Mouse (Mus musculus) embryonic facial prominence, embryonic 12.5 days (tissue): ENCODE measurements at regions not wholly inside any gene's neighbourhood (a gene's known extent, or its start where the extent isn't known, plus 50 kb on each side); places are given as distances from the start of the nearest gene placed in this dataset.
"Not testable (repeated sequence)": the region's sequence is repeated elsewhere in the genome, so short reads cannot be mapped to it uniquely, and the experiment has no call there.

ENCODE experiments used
- ATAC-seq: fragments of 200-750 bp; cut with Nextera tagmentation; 2 replicates; pipeline ENCODE4 v1.8.0; 2017; ENCODE audit not compliant: insufficient number of reproducible peaks, insufficient read depth, low FRiP score, low TSS enrichment
- H3K27ac ChIP-seq: fragments of 300-500 bp; sonication (generic); 2 replicates; pipeline ENCODE4 v1.5.1; 2016; ENCODE audit warnings: mild to moderate bottlenecking
- H3K27me3 ChIP-seq: fragments of 300-500 bp; sonication (generic); 2 replicates; pipeline ENCODE4 v1.6.1; 2016; ENCODE audit warnings: mild to moderate bottlenecking, moderate library complexity
- H3K36me3 ChIP-seq: fragments of 300-500 bp; sonication (generic); 2 replicates; pipeline ENCODE4 v1.6.1; 2016; ENCODE audit warnings: mild to moderate bottlenecking
- H3K4me1 ChIP-seq: fragments of 300-500 bp; sonication (generic); 2 replicates; pipeline ENCODE4 v1.6.1; 2016
- H3K4me2 ChIP-seq: fragments of 300-500 bp; sonication (generic); replicated peaks from 2 replicates; pipeline ENCODE4 v1.6.1; 2016; ENCODE audit warnings: mild to moderate bottlenecking, moderate library complexity
- H3K4me3 ChIP-seq: fragments of 300-500 bp; sonication (generic); 2 replicates; pipeline ENCODE4 v1.5.1; 2016; ENCODE audit warnings: mild to moderate bottlenecking
- H3K9ac ChIP-seq: fragments of 300-500 bp; sonication (generic); 2 replicates; pipeline ENCODE4 v1.6.1; 2016; ENCODE audit warnings: mild to moderate bottlenecking, moderate library complexity
- H3K9me3 ChIP-seq: fragments of 300-500 bp; sonication (generic); 2 replicates; pipeline ENCODE4 v1.6.1; 2016; ENCODE audit warnings: mild to moderate bottlenecking, moderate library complexity
- WGBS: fragments of 180-500 bp; shearing (Covaris S2); methylation state at CpG from one replicate; pipeline ENCODE4 v1.1.7; 2016; 5-methylcytosine and 5-hydroxymethylcytosine counted together

DNA sequence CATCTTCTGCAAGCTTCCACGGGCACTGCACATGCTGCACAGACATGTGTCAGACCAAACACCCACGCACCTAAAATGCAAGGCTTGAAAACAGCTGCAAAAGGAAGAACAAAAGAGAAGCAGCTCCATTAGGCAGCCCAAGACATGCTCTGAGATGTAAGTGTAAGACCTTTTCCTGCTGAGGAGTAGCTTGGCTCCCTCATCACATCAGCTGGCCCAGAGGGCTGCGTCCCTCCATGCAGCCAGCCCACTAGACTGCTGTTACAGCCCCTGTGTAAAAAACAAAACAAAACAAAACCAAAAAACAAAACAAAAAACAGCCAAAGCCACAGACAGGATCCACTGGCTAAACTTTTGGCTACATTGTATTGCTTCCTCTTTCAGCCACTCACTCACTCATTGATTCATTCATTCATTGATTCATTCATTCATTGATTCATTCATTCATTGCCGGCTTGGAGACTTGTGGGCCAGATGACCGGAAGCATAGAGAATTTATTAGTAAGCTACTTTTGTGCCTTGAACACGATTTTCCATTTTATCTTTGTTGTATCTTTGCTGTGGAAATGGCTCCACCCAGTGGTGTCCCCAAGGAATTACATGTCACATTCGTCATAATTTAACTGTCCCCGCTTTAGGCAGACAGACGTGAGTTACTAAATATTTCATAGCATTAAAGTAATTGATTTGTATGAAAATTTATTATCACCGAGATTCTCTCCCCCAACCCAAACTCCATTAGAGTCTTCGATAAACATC is 133.7 kb upstream of the Dapk1 start:
- Histone ChIP-seq H3K4me2 (no peak overlapping the region), H3K4me1 (0 out of 2 replicates have a peak, but pooled peaks cover 4% of the 10 kb centered on the region), H3K27me3 (no peaks in the 10 kb centered on the region), H3K27ac (peak overlapping the region; percentile 60), H3K4me3 (no peak overlapping the region), H3K9ac (no peak overlapping the region), H3K36me3 (no peaks in the 10 kb centered on the region), H3K9me3 (no peaks in the 10 kb centered on the region)
- WGBS, result 15% methylated on average over 11 of the region's 11 CpGs
- ATAC-seq, result no peak

DNA sequence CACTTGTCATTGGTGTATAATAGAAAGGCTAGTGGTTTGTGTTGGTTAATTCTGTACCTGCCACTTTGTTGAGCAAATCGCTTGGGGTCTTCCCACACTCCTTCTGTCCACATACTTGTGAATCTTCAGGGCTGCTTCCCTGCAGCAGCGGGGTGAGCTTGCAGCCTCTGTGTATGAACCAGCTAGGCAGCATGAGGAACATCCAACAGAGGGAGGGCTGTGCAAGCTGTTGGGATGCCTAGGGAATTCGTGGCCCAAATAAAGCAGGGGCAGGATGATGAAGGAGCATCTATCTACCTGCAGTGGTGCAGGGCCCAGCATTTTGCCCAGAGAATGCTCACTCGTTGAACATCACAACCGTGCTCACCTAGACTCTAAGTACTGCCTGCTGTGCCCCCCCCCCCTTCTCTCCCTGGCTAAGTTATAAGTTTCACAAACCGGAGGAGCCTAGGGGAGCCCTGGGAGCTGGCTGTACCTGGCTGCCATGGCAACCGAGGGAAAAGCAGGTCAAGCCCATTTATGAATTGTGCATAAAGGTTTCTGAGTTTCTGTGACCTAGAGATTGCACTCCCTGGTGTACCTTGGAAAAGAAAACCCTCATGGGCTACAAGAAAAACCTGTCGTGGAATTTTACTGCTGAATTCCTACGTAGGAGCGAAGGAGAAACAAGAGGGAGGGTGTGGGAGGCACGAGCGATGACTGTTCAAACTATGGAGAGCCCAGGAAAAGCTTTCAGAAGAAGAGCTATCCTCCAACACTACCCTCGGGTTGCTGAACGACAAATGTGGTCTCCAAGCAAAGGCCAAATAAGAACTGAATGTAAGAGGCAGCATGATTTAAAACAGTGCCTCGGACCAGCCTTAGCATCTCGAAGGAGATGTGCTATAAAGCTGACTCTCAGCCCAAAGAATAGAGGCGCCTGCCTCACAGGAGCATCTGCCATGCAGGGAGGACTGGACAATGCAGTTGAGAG is 131.0 kb upstream of the Dapk1 start:
- Histone ChIP-seq H3K4me1 (0 out of 2 replicates have a peak, but pooled peaks cover 4% of the 10 kb centered on the region), H3K4me2 (no peak overlapping the region), H3K4me3 (no peak overlapping the region), H3K27me3 (no peaks in the 10 kb centered on the region), H3K9me3 (no peaks in the 10 kb centered on the region), H3K36me3 (no peaks in the 10 kb centered on the region), H3K27ac (no peak overlapping the region), H3K9ac (no peak overlapping the region)
- no peak for ATAC-seq
- WGBS, result 68% methylated on average over 17 of the region's 17 CpGs

DNA sequence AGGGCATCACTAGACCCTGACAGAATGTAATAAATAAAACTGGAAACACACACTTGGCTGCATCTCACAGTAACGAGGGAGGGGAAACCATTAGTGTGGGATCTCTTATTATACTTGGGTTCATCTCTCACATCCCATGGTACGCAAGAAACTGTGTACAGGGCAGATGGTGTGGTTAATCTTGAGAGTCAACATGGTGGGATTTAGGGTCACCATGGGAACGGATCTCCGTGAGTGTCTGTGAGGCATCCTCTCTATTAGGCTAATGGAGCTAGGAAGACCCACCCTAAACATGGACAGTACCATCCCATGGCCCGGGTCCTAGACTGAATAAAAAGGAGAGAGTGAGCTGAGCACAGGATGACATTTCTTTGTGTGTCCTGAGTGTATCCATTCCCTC is 130.1 kb upstream of the Dapk1 start:
- Histone ChIP-seq H3K27ac (no peak overlapping the region), H3K4me2 (no peak overlapping the region), H3K27me3 (no peaks in the 10 kb centered on the region), H3K4me1 (0 out of 2 replicates have a peak, but pooled peaks cover 4% of the 10 kb centered on the region), H3K4me3 (no peak overlapping the region), H3K9me3 (no peaks in the 10 kb centered on the region), H3K36me3 (no peaks in the 10 kb centered on the region), H3K9ac (no peak overlapping the region)
- 88% methylated on average over 5 of the region's 5 CpGs for WGBS
- ATAC-seq, result no peak

DNA sequence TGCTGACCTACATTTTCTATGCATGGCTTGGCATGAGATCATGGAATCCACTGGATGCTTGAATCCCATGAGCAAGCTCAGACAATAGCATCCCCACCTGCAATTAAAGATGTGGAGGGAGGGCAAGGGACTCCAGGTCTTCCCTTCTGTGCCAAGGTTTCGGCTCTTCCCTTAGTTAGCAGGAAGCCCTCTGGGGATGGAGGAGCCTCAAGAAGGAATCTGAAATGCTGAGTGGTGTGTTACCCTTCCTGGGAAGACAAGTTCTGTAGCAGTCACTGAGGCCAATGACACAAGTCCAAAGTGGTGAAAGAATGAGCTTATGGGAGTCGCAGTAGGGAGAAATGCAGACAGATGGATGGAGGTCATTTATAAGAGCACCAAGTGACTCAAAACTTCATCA is 125.4 kb upstream of the Dapk1 start:
- H3K4me1 ChIP-seq, result peaks cover 19% of the 10 kb centered on the region
- WGBS, result 84% methylated on average over 2 of the region's 2 CpGs
- no peaks in the 10 kb centered on the region for H3K27me3 ChIP-seq

DNA sequence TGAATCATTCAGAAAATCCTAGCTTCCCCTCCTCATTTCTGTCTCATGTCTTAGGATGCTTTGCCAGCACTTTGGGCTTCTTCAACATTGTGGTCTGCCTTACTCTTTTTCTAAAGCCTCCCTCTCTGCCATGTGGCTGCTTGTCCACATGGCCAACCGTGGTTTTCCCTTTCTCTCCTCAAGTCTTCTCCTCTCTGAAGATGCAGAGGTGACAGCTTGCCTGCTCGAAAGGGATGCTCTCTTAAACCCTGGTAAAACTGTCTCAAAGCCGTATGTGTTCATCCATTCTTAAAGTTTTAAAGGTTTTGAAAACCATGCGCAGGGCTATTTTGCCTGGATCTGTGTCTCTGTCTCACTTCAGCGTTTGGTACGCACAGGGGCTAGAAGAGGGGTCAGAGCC is 123.4 kb upstream of the Dapk1 start:
- Histone ChIP-seq H3K27me3 (no peaks in the 10 kb centered on the region), H3K9ac (no peak overlapping the region), H3K27ac (no peak overlapping the region), H3K9me3 (no peaks in the 10 kb centered on the region), H3K4me2 (no peak overlapping the region), H3K36me3 (no peaks in the 10 kb centered on the region), H3K4me1 (peaks cover 22% of the 10 kb centered on the region), H3K4me3 (no peak overlapping the region)
- no peak for ATAC-seq
- WGBS, result 78% methylated on average over 6 of the region's 6 CpGs

More for the DNA sequence above, 125.4 kb upstream of the Dapk1 start:
- H3K9ac ChIP-seq, result no peak overlapping the region
- no peak overlapping the region for H3K4me3 ChIP-seq
- H3K9me3 ChIP-seq, result no peaks in the 10 kb centered on the region
- no peaks in the 10 kb centered on the region for H3K36me3 ChIP-seq
- no peak overlapping the region for H3K27ac ChIP-seq
- no peak overlapping the region for H3K4me2 ChIP-seq
- no peak for ATAC-seq

DNA sequence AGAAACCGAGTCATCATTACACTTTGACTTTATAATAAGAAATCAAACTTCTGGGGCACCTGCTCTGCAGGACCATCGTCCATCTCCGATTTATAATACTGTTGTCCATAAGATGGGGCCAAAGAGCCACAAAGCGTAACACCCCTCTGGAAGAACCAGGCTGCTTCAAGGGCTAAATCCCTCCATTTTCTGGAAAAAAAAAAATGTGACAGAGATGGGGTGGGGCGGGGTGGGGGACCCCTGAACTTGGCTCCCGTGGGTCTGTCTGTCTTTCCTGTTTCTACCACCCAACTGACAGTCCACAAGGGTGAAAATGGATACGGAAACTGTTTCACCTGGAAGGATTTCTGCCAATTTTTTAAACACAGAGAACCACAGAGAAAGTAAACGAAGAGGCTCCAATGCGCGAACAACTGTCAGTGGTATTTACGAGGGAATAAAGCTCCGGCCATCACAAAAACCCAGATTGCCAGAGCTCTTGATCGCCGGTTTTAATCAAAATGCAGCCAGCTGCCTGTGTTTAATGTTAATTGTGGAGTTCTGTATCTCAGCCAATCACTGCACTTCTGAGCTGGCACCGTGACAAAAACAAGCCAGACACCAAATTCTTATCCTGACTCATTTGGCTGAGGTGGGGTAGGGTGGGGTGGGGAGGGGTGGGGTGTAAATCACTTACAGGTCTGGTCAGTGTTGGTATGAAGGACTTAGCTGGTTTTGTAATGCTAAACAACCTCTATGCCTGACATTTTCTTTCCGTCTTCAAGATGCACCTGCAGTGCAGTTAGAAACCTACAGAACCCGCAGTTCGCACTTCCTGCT is 122.5 kb upstream of the Dapk1 start:
- ATAC-seq, result 0 out of 2 replicates have a peak, but pooled peaks have one; percentile 13
- Histone ChIP-seq H3K9ac (no peak overlapping the region), H3K4me3 (peak overlapping the region; percentile 22)

DNA sequence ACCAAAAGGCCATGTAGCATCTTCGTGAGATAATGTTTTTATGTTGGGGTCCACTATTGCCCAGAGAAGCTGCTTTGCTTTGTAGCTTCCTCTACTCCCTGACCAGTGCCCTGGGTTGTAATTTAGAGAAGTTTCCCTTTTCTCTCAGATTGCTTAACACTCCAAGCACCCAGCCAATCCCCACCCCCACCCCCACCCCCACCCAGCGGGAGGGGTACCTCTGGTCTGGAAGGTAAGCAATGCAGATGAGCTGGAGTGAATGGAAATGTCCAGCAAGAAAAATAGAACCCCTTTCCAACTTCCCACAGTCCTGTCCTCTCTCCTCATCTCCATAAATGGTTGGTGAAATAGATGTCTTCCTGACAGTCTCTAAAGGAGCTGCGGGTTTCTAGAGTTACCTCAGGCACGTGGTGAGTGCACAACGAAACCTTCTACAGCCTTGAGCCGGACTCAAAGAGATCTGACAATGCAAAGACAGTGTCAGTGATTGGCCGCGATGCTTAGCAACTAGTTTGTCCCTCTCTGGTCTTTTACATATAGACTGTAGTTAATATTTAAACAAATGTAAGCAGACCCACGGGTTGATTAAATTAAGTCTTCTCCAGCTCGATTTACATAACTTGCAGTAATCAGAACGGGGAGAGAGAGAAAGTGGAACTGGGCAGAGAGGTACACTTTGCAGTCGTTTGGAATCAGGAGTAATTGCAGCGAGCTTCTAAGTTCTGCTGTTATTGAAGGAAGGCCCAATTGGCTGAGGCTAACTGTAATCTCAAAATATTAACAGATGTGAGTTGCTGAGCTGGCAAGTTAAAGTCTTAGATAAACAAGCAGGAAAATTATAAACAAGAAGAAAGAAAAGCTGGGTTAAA is 121.7 kb upstream of the Dapk1 start:
- peak overlapping the region; percentile 60 for H3K4me2 ChIP-seq

More for the DNA sequence above, 122.5 kb upstream of the Dapk1 start:
- H3K4me2 ChIP-seq, result peak overlapping the region; percentile 60
- H3K27me3 ChIP-seq, result no peaks in the 10 kb centered on the region
- H3K9me3 ChIP-seq, result peaks cover 4% of the 10 kb centered on the region; the same call in 1 of the 2 replicates
- peaks cover 22% of the 10 kb centered on the region for H3K4me1 ChIP-seq
- no peaks in the 10 kb centered on the region for H3K36me3 ChIP-seq
- peak overlapping the region; percentile 70 for H3K27ac ChIP-seq
- 4% methylated on average over 18 of the region's 18 CpGs for WGBS

DNA sequence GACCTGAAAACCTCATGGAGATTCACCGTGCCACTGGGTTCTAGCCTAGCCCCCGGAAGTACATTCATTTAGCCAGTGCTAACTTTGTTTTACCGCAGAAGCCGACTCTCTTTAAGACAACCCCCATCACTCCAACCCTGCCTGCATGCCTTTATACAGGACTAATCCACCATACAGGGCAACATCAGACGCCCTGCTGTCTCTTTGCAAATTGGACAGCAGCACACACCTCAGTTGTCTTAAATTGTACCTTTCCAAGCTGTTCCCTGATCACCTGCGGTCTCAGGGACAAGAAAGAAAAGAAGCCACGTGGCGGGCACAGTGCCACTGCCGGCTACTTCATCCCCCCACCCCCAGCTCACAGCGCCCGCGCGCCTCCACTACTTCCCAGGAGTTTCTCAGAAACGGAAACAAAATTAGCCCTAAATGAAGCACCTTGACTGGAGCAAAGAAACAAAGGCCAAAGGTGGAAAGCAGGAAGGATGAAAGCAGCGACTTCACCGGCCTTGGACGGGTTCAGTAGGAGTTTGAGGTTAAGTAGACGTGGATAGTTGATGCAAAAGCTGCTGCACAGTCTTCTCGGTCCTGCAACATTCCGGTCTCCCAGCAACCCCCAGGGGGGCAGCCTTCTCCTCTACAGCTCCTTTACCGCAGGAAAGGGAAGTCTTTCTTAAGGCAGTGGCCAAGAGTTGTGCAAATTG is 120.9 kb upstream of the Dapk1 start:
- Histone ChIP-seq H3K4me3 (peak overlapping the region; percentile 23), H3K9ac (peak overlapping the region; percentile 30), H3K36me3 (no peaks in the 10 kb centered on the region), H3K9me3 (peaks cover 7% of the 10 kb centered on the region; the same call in 1 of the 2 replicates), H3K4me2 (peak overlapping the region; percentile 60), H3K27me3 (no peaks in the 10 kb centered on the region), H3K27ac (peak overlapping the region; percentile 70), H3K4me1 (peaks cover 22% of the 10 kb centered on the region)
- 4% methylated on average over 21 of the region's 21 CpGs for WGBS
- no peak for ATAC-seq

More for the DNA sequence above, 121.7 kb upstream of the Dapk1 start:
- H3K9me3 ChIP-seq, result peaks cover 7% of the 10 kb centered on the region; the same call in 1 of the 2 replicates
- ATAC-seq, result 0 out of 2 replicates have a peak, but pooled peaks have one; percentile 10
- no peak overlapping the region; the same call in 1 of the 2 replicates for H3K4me3 ChIP-seq
- no peak overlapping the region for H3K9ac ChIP-seq
- no peaks in the 10 kb centered on the region for H3K36me3 ChIP-seq
- H3K27ac ChIP-seq, result peak overlapping the region; percentile 70
- 8% methylated on average over 13 of the region's 13 CpGs for WGBS
- no peaks in the 10 kb centered on the region for H3K27me3 ChIP-seq
- H3K4me1 ChIP-seq, result peaks cover 22% of the 10 kb centered on the region

DNA sequence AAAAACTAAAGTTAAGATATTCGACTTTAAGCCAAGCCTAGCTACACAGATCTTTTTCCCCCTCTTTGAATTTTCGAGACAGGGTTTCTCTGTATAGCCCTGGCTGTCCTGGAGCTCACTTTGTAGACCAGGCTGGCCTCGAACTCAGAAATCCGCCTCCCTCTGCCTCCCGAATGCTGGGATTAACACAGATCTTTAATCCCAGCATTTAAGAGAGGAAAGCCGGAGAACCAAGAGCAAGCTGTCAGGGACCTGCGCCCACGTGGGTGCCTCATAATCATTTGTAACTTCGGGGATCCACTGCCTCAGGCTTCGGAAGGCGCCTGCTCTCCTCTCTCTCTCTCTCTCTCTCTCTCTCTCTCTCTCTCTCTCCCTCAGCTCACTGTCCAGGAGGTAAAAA is 120.3 kb upstream of the Dapk1 start:
- not testable (repeated sequence) for H3K27me3 ChIP-seq

DNA sequence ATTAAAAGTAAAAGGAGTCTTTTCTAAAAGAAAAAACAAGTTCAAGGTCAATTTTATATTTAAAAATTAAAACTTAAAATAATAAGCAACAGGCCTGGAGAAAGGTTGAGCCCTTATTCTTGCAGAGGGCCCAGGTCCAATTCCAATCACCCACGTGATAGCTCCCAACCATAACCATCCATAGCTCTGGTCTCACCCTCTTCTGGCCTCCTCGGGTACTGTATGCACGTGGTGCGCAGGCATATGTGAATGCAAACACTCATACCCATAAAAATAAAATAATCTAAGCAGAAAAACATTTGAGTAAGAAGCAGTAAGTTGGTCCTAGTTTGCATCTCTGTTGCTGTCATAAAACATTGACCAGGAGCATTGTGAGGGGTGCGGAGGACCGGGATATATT is 119.8 kb upstream of the Dapk1 start:
- WGBS, result 92% methylated on average over 6 of the region's 6 CpGs
- Histone ChIP-seq H3K9ac (no peak overlapping the region), H3K4me2 (no peak overlapping the region), H3K9me3 (peaks cover 9% of the 10 kb centered on the region; the same call in 1 of the 2 replicates), H3K4me1 (peaks cover 22% of the 10 kb centered on the region), H3K27ac (no peak overlapping the region), H3K4me3 (no peak overlapping the region), H3K36me3 (no peaks in the 10 kb centered on the region), H3K27me3 (no peaks in the 10 kb centered on the region)
- no peak for ATAC-seq

More for the DNA sequence above, 120.3 kb upstream of the Dapk1 start:
- H3K4me2 ChIP-seq, H3K9me3 ChIP-seq, H3K36me3 ChIP-seq, ATAC-seq, H3K4me3 ChIP-seq, H3K9ac ChIP-seq: not testable (repeated sequence)
- Histone ChIP-seq H3K27ac (0 out of 2 replicates have a peak overlapping the region, but pooled peaks have one; percentile 70), H3K4me1 (peaks cover 22% of the 10 kb centered on the region)
- WGBS, result 64% methylated on average over 11 of the region's 11 CpGs
